ENCODE assay signal across 10 mouse cellular contexts in the genomic region with DNA sequence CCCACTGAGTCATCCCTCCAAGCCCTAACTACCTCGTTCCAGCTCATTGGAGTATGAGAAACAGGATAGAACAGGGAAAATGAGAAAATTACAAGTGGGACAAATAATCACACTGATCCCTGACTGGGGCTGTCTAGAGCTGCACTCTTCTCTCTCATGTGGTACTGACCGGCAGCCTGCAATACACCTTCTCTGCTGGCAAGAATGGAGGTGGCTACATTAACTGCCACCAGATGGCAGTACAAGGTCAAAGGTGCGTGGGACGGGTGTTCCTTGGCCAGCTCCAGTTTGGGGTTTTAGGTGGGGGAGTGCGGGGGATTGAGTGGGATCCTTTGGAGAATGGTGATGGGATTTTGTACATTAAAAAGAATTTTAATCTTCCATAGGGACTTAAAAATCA. TPM values are rescaled to one million over a fixed set of nuclear protein-coding genes. Genes with fewer than 3 reads are reported as not detected.
A peak's percentile ranks its signal among the peaks of the same experiment; 100 is the strongest.
DNase-seq lines count a peak whose midpoint lies in the region; ATAC-seq and TF ChIP-seq lines count a peak whose summit lies in the region.
"Had no signal": no experiment of that assay in that cellular context is flagged by ENCODE, and none has a peak within 500 bp of the region (broad histone marks: within the 10 kb centered on the region; RNA-seq: fewer than 3 reads in every experiment).

No protein-coding gene starts in this region.

- H3K4me2 ChIP-seq in kidney, embryonic 14.5 days (replicated peaks; ENCODE audit: low read depth, low read length): no peak overlapping the region
- H3K4me2 ChIP-seq: neural tube, embryonic 13.5 days had no signal

- ATAC-seq in granulocyte monocyte progenitor cell, adult 5-6 weeks (replicated peaks; ENCODE audit: poor library complexity, severe bottlenecking): peak; percentile 91
- peak; percentile 65 for ATAC-seq in kidney, embryonic 14.5 days (ENCODE audit: low FRiP score, low TSS enrichment)

- H3K4me3 ChIP-seq in MEL (ENCODE audit: control insufficient read depth in 1 of 2, insufficient read depth in 1 of 2, low read depth in 2 of 2, low read length in 2 of 2): no peak overlapping the region
- H3K4me3 ChIP-seq in kidney, embryonic 14.5 days (ENCODE audit: low read length): no peak overlapping the region
- H3K4me3 ChIP-seq: neural tube, embryonic 13.5 days had no signal

- no peaks in the 10 kb centered on the region for H3K4me1 ChIP-seq in MEL (ENCODE audit: control insufficient read depth in 1 of 2, insufficient read depth in 2 of 2, low read length in 2 of 2)
- H3K4me1 ChIP-seq in kidney, embryonic 14.5 days (ENCODE audit: control insufficient read depth, insufficient read depth, low read length): 0 out of 2 replicates have a peak, but pooled peaks cover 3% of the 10 kb centered on the region
- H3K4me1 ChIP-seq: neural tube, embryonic 13.5 days had no signal

- peak; percentile 60 for DNase-seq in CD4-positive helper T cell, adult 2 months (ENCODE audit: low read depth, low spot score)
- DNase-seq in MEL (ENCODE audit: low read depth, low spot score): peak; percentile 59
- peak; percentile 59 for DNase-seq in cerebellum, adult 9-10 months
- DNase-seq in lung, postnatal 14 days: peak; percentile 67
- peak; percentile 23 for DNase-seq in skeletal muscle tissue, adult 2 months (ENCODE audit: low read depth, low spot score)
- no peak for DNase-seq in right cerebral cortex, postnatal 4 days

- no peaks in the 10 kb centered on the region for H3K36me3 ChIP-seq in MEL (ENCODE audit: control insufficient read depth in 1 of 2, insufficient read depth in 2 of 2, low read length in 2 of 2)
- no peaks in the 10 kb centered on the region for H3K36me3 ChIP-seq in kidney, embryonic 14.5 days (ENCODE audit: control insufficient read depth, insufficient read depth, low read length)
- H3K36me3 ChIP-seq: neural tube, embryonic 13.5 days had no signal

- TF ChIP-seq POLR2A in MEL (IDR thresholded peaks at IDR 0.05; ENCODE audit: control insufficient read depth in 1 of 2, insufficient read depth in 1 of 2, low read depth in 1 of 2, low read length in 2 of 2, poor library complexity in 1 of 2): no peak

- peak; percentile 68 to 85 (median 72) for TF ChIP-seq CTCF in MEL (IDR thresholded peaks at IDR 0.05 in 2 of 3, conservative IDR thresholded peaks at IDR 0.05 in 1 of 3; ENCODE audit: control insufficient read depth in 1 of 3, insufficient read depth in 1 of 3, low read depth in 2 of 3, low read length in 3 of 3, poor library complexity in 1 of 3, severe bottlenecking in 1 of 3)

- no peaks in the 10 kb centered on the region for H3K79me2 ChIP-seq in MEL (ENCODE audit: control insufficient read depth, insufficient read depth, low read length, poor library complexity)

- TF ChIP-seq EP300 in MEL (IDR thresholded peaks at IDR 0.05; ENCODE audit: low read depth in 1 of 2, low read length in 2 of 2): no peak

- no peak overlapping the region for H3K9ac ChIP-seq in MEL (ENCODE audit: control insufficient read depth, low read depth, low read length, poor library complexity, severe bottlenecking)
- no peak overlapping the region for H3K9ac ChIP-seq in kidney, embryonic 14.5 days (ENCODE audit: low read depth, low read length)
- H3K9ac ChIP-seq: neural tube, embryonic 13.5 days had no signal

- peak; percentile 83 for TF ChIP-seq RAD21 in MEL (IDR thresholded peaks at IDR 0.05; ENCODE audit: low read depth, low read length)

- H3K9me3 ChIP-seq in MEL (replicated peaks; ENCODE audit: insufficient read depth, low read length): no peaks in the 10 kb centered on the region
- no peaks in the 10 kb centered on the region for H3K9me3 ChIP-seq in kidney, embryonic 14.5 days (ENCODE audit: control insufficient read depth, low read length)
- H3K9me3 ChIP-seq: neural tube, embryonic 13.5 days had no signal

- peaks cover 0 to 4% of the 10 kb centered on the region in 2 experiments; a peak in 3 of 4 replicates for H3K27me3 ChIP-seq in MEL (ENCODE audit: control insufficient read depth in 1 of 2, insufficient read depth in 2 of 2, low read length in 2 of 2)
- no peaks in the 10 kb centered on the region for H3K27me3 ChIP-seq in kidney, embryonic 14.5 days (ENCODE audit: control insufficient read depth, insufficient read depth, low read length)
- H3K27me3 ChIP-seq: neural tube, embryonic 13.5 days had no signal

- WGBS in kidney, embryonic 14.5 days: 9% methylated on average over 5 of the region's 5 CpGs

- no peak overlapping the region for H3K27ac ChIP-seq in MEL (ENCODE audit: control insufficient read depth, low read depth, low read length)
- H3K27ac ChIP-seq in kidney, embryonic 14.5 days (ENCODE audit: low read depth, low read length): no peak overlapping the region
- H3K27ac ChIP-seq: neural tube, embryonic 13.5 days had no signal

TF ChIP-seq in MEL, 35 proteins besides CTCF, POLR2A, EP300 and RAD21:
- TF ChIP-seq SMC3 (IDR thresholded peaks at IDR 0.05; ENCODE audit: low read depth, low read length) (peak; percentile 84), ZC3H11A (IDR thresholded peaks at IDR 0.05; ENCODE audit: low read depth, low read length) (peak; percentile 74), MYC (IDR thresholded peaks at IDR 0.05; ENCODE audit: low read depth, low read length) (no peak), MAFK (IDR thresholded peaks at IDR 0.05; ENCODE audit: borderline replicate concordance, low read depth, low read length) (no peak), TAL1 (IDR thresholded peaks at IDR 0.05; ENCODE audit: low read length) (no peak), ELF1 (IDR thresholded peaks at IDR 0.05; ENCODE audit: low read depth, low read length) (no peak), ZMIZ1 (IDR thresholded peaks at IDR 0.05; ENCODE audit: low read depth, low read length) (no peak), POLR2AphosphoS5 (IDR thresholded peaks at IDR 0.05; ENCODE audit: borderline replicate concordance, low read depth, low read length) (no peak)

RNA-seq across cellular contexts. Expression of a gene that starts 5.3 kb away (rescaled TPM):
- 0.08 and 0.16 TPM in 2 replicates for total RNA-seq in MEL (2012; rRNA removed)
- polyA plus RNA-seq in MEL (2012; ENCODE audit: insufficient read depth in 1 of 2, insufficient read length in 2 of 2, low read depth in 1 of 2, low replicate concordance in 2 of 2, missing spikeins in 1 of 2): under 1 TPM in 1 of 2 experiments, not detected in 1; 0.21 TPM
- 0.17 and 0.69 TPM in 2 replicates for total RNA-seq in granulocyte monocyte progenitor cell, adult 5-6 weeks (2014; fragmentation: Nextera tagmentation)
- total RNA-seq in granulocyte monocyte progenitor cell, adult 5-6 weeks (2017): 0.10 and 1.3 TPM in 2 replicates
- 21.4 and 25.7 TPM in 2 replicates for polyA plus RNA-seq in kidney, embryonic 14.5 days (2014; fragmentation: Nextera tagmentation; extraction: Ambion mirVana)

RNA-seq across cellular contexts. Expression of a gene that starts 50.1 kb away (rescaled TPM):
- not detected in 2 replicates for total RNA-seq in MEL (2012; rRNA removed)
- polyA plus RNA-seq in MEL (2012; ENCODE audit: insufficient read depth in 1 of 2, insufficient read length in 2 of 2, low read depth in 1 of 2, low replicate concordance in 2 of 2, missing spikeins in 1 of 2): not detected
- total RNA-seq in granulocyte monocyte progenitor cell, adult 5-6 weeks (2014; fragmentation: Nextera tagmentation): 0.73 TPM in 1 of 2 replicates, not detected in the other
- total RNA-seq in granulocyte monocyte progenitor cell, adult 5-6 weeks (2017): not detected in 2 replicates
- polyA plus RNA-seq in kidney, embryonic 14.5 days (2014; fragmentation: Nextera tagmentation; extraction: Ambion mirVana): 0.43 TPM in 1 of 2 replicates, not detected in the other
- total RNA-seq: gastrocnemius, postnatal 36 days had no signal
